Mouse (Mus musculus) heart, adult 2 months (tissue): ENCODE measurements around the gene D130043K22Rik.
"Not testable (repeated sequence)": the region's sequence is repeated elsewhere in the genome, so short reads cannot be mapped to it uniquely, and the experiment has no call there.

Source experiments
- CTCF ChIP-seq: fragments of 200-600 bp; IDR thresholded peaks from 2 replicates; pipeline ENCODE4 v1.8.1; 2022; ENCODE audit warnings: antibody characterized with exemption, mild to moderate bottlenecking, moderate library complexity
- POLR2A ChIP-seq: fragments of 200-500 bp; IDR thresholded peaks from 2 replicates; pipeline ENCODE4 v1.6.1; 2011; ENCODE audit warnings: mild to moderate bottlenecking, low read depth, low read length, control low read depth; ENCODE audit not compliant: insufficient read depth

DNA sequence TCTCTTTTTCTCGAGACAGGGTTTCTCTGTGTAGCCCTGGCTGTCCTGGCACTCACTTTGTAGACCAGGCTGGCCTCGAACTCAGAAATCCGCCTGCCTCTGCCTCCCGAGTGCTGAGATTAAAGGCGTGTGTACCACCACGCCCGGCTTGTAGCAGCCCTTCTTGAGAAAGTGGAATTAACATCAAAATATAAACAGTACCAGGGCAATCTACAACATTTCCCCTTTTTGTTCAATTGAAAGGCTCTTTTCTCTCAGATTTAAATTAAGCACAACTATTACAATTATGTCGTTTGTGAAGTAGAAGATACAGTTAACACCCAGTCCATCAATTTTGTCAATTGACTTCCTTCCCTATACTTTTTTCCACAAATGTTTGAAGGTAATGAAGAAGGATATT is 7.2 kb upstream of the D130043K22Rik start:
- not testable (repeated sequence) for TF ChIP-seq CTCF, POLR2A
